Mouse (Mus musculus): ENCODE data around the gene Olfr812. TPM values are rescaled to one million over a fixed set of nuclear protein-coding genes. Genes with fewer than 3 reads are reported as not detected.
"Not testable (repeated sequence)": the region's sequence is repeated elsewhere in the genome, so short reads cannot be mapped to it uniquely, and the experiment has no call there.

Gene Olfr812
- total RNA-seq (2021), result not detected

DNA sequence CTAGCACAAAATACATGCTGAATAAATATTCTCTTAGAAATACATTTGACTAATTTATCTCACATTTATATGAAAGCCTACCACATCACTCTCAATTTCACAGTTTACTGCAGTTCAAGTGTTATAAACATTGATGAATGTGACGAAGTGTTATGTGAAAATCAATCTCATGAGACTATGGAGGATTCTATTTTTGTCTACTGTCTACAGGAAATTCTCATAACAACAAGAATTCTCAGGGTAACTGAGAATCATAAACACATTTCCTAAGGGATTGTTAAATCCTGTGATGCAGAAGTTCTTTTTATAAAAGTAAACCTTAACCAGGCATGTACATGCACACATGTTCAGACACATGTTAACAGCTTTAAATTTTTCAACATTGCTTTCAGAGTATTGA, at the start of gene Olfr812:
TSS of gene Olfr812 (minus strand) at position 101 of the 400 bp plus-strand sequence.
- intact Hi-C loops (cut with DNase I), result no loop called here

DNA sequence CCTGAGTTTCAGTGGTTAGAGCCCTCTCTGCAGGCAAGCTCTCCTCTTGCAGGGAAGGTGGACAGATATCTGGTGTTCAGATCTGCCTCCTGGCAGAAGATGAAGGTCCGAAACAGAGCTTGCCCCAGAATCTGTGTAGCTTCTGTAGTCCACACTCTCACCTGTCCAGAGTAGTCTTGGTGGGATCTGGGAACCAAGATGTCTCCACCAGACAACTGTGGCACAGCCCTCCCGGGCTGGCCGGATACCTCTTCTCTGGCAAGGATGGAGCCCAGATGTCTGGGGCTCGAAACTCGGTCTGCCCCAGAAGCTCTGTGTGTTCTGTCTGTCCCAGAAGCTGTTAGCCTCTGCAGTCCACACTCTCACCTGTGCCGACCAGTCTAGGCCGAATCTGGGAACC, 40.0 kb upstream of the Olfr812 start:
- DNase-seq (ENCODE audit: extremely low spot score in 1 of 2, low spot score in 2 of 2), result no peak
- intact Hi-C loops (cut with DNase I), result no loop called here

More for the DNA sequence above, at the start of gene Olfr812:
- DNase-seq (ENCODE audit: extremely low spot score in 1 of 2, low spot score in 2 of 2), result no peak

DNA sequence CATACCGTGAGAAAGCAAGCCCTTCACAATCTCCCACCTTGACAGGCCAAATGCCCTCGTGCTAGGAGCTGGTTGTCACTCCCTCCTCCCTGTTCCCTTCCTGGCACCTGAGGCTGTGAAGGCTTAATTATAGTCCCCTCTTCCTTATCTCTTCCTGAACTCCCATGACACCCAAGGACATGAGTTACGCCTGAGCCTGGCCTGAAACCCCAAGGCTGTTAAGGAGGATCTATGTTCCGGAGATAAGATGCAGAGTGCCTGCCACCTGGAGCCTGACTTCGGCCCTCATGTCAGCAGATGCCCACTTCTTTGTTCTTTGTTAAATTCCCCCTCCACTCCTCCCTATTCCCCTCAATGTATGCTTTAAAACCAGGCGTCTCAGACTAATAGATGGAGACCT, 39.6 kb upstream of the Olfr812 start:
- DNase-seq (ENCODE audit: extremely low spot score in 1 of 2, low spot score in 2 of 2); intact Hi-C loops (cut with DNase I): not testable (repeated sequence)

DNA sequence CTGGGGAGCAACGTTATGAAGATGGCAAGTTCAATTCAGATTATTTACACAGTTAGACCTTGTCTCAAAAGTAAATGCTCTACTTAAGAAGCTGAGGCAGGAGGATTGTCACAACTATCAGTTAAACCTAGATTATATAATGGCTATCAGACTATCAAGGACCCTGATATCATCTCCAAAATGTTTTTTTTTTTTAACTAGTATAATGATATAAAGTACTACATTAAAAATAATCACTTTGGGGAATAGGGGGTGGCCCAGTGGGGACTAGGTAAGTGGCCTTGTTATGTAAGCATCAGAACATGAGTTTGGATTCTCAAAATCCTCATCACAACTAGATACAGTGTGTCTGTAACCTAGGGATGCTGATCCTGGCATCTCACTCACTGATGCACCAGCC, 33.9 kb upstream of the Olfr812 start, which contains the start of gene Olfr814:
TSS of gene Olfr814 (minus strand) at position 101 of the 400 bp plus-strand sequence.
- DNase-seq (ENCODE audit: extremely low spot score in 1 of 2, low spot score in 2 of 2); intact Hi-C loops (cut with DNase I): not testable (repeated sequence)

DNA sequence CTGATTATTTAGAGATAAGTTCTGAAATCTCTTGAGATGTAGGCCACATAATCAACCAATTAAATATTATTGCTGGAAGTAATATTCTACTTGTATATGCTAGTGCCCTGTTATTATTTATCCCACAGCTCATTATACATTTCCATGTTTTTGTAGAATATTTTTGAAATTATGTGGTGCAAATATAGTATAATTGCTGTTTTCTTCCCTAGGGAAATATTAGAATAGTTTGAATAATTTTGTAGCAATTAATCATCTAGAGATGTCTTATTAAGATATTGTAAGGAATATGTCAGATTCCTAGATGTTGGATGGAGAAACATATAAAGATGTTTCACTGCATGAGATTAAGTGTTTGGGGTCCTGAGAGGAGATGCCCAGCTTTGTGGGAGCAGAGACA, 9.2 kb upstream of the Olfr812 start, which contains the start of gene Olfr813:
TSS of gene Olfr813 (plus strand) at position 301 of the 400 bp plus-strand sequence.
- no peak for DNase-seq (ENCODE audit: extremely low spot score in 1 of 2, low spot score in 2 of 2)
- intact Hi-C loops (cut with DNase I), result no loop called here

DNA sequence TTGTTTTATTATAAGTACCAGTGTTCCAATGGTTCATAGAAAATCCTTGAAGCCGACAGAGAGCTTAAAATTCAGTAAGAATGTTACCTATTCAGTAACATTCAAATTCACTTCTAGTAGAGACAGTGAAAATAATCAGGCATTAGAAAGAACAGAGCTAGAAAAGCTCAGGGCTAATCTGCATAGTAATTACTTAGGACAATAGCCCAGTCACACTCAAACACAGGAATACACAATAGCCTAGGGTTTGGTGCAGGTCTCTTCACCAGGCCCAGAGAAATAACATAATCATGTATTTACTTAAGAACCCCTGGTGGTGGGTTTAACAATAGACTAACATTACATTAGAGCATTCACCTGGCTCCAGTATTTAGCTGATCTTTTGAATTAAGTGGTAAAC, 1.4 kb upstream of the Olfr812 start:
- intact Hi-C loops (cut with DNase I), result no loop called here
- DNase-seq (ENCODE audit: extremely low spot score in 1 of 2, low spot score in 2 of 2), result no peak

DNA sequence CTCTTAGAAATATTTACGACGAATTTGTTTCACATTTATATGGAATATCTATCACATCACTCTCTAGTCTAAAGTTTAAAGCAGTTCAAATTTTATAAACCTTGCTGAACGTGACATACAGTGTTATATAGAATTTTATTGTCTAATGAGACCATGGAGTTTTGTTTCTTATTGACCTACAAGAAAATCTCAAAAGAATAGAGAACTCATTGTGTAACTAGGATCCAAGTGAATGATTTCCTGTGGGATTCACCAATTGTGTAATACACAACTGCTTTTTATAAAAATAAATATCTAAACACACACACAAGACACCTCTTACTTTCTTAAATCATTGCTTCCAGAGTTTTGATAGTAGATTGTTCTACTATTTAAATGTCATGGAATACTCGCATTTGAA, 41.6 kb downstream of the Olfr812 start, which contains the start of gene Olfr811:
TSS of gene Olfr811 (minus strand) at position 101 of the 400 bp plus-strand sequence.
- intact Hi-C loops (cut with DNase I), result no loop called here
- DNase-seq (ENCODE audit: extremely low spot score in 1 of 2, low spot score in 2 of 2), result no peak

DNA sequence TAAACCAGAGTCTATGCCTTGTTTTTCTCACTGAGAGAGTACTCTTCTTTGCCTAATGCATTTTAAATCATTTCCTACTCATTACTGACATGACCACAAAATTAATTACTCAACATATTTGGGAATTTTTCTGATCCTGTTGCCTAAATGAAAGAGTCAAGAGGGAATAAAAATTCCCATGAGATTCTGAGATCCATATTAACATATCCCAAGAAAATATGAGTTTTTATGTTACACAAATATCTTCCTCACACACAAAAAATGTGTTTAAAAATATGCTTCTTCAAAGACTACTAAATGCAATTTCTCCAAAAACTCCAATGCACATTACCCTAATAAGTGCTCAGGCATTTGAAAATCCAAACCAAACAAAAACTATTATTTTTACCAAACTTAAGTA, 51.1 kb downstream of the Olfr812 start, which contains the start of gene Olfr810:
TSS of gene Olfr810 (minus strand) at position 101 of the 400 bp plus-strand sequence.
- DNase-seq (ENCODE audit: extremely low spot score in 1 of 2, low spot score in 2 of 2), result no peak
- intact Hi-C loops (cut with DNase I), result no loop called here

Other genes with a start within 250 kb of the Olfr812 start
- gene Olfr796, start 233.5 kb downstream of the Olfr812 start, total RNA-seq (2021), result not detected
- not detected for gene Olfr798, start 218.2 kb downstream of the Olfr812 start, total RNA-seq (2021)
- not detected for gene Olfr799, start 208.6 kb downstream of the Olfr812 start, total RNA-seq (2021)
- gene Olfr800, start 188.4 kb downstream of the Olfr812 start, total RNA-seq (2021), result not detected
- gene Olfr801, start 172.2 kb downstream of the Olfr812 start, total RNA-seq (2021), result not detected
- under 1 TPM in 1 of 2 experiments, not detected in 1; 0.13 TPM for gene Olfr802, start 157.9 kb downstream of the Olfr812 start, total RNA-seq (2021)
- not detected for gene Olfr803, start 151.8 kb downstream of the Olfr812 start, total RNA-seq (2021)
- gene Olfr804, start 142.9 kb downstream of the Olfr812 start, total RNA-seq (2021), result not detected
- gene Olfr805, start 116.7 kb downstream of the Olfr812 start, total RNA-seq (2021), result not detected
- not detected for gene Olfr806, start 104.2 kb downstream of the Olfr812 start, total RNA-seq (2021)
- gene Olfr807, start 88.3 kb downstream of the Olfr812 start, total RNA-seq (2021), result not detected
- gene Olfr808, start 80.6 kb downstream of the Olfr812 start, total RNA-seq (2021), result not detected
- not detected for gene Olfr809, start 71.5 kb downstream of the Olfr812 start, total RNA-seq (2021)
- gene Olfr810, start 51.2 kb downstream of the Olfr812 start, total RNA-seq (2021), result not detected
- gene Olfr811, start 41.7 kb downstream of the Olfr812 start, total RNA-seq (2021), result not detected
- not detected for gene Olfr813, start 9.3 kb upstream of the Olfr812 start, total RNA-seq (2021)
- not detected for gene Olfr814, start 33.8 kb upstream of the Olfr812 start, total RNA-seq (2021)
- not detected for gene Olfr815, start 59.8 kb upstream of the Olfr812 start, total RNA-seq (2021)
- gene Olfr816, start 69.5 kb upstream of the Olfr812 start, total RNA-seq (2021), result not detected
- gene Olfr818, start 103.0 kb upstream of the Olfr812 start, total RNA-seq (2021), result not detected
- not detected for gene Olfr819, start 121.2 kb upstream of the Olfr812 start, total RNA-seq (2021)
- gene Olfr247, start 130.0 kb upstream of the Olfr812 start, total RNA-seq (2021), result not detected
- gene Gm10310, start 139.0 kb upstream of the Olfr812 start, total RNA-seq (2021), result not detected
- gene Olfr820, start 166.5 kb upstream of the Olfr812 start, total RNA-seq (2021), result not detected
- not detected for gene Olfr821, start 184.3 kb upstream of the Olfr812 start, total RNA-seq (2021)
- gene Olfr822, start 225.1 kb upstream of the Olfr812 start, total RNA-seq (2021), result not detected

Measured in left cerebral cortex, postnatal 10 days (tissue).